Mouse (Mus musculus): Measurements from ENCODE around the gene Aldh3a1. TPM values are rescaled to one million over a fixed set of nuclear protein-coding genes. Genes with fewer than 3 reads are reported as not detected.
A peak's percentile ranks its signal among the peaks of the same experiment; 100 is the strongest.
"Not testable (repeated sequence)": the region's sequence is repeated elsewhere in the genome, so short reads cannot be mapped to it uniquely, and the experiment has no call there.

Gene Aldh3a1
- polyA plus RNA-seq, 1 experiment from 2014 or later = not detected

DNA sequence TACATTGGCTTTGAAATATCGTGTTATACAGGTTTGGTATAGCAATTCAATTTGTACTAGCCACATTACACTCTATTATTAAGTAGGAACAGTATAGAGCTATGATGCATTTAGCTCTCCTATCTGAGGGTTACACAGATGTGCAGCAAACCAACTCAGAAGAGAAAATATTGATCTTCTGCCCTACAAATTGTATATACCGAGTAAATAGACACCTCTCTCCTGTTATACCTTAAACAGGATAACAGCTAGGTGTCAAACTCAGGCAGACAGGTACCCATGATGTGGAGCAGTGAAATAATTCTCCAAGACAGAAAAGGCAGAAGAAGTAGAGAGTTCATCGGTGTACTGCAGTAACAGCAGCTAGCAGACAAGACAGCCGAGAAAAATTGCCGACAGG, 31.6 kb upstream of the Aldh3a1 start:
- 73% methylated on average over 5 of the region's 5 CpGs for WGBS
- H3K4me3 ChIP-seq = peak overlapping the region; percentile 99

DNA sequence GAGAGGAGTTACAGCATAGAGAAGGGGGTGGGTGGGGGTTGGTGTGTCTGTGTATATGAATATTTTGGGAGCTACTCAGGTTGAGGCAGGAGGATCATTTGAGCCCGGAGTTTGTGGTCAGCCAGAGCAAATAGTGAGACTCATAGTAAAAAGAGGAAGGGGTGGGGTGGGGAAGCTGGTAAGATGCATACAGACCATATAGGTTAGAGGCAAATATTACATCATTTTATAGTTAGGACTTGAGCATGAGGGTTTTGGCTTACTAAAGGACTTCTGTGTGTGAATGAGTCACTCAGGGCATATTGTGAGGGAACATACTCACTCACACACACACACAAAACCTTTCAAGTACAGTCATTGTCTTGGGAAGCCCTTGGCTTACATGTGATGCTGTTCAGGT, 31.0 kb upstream of the Aldh3a1 start:
- no peaks in the 10 kb centered on the region for H3K27me3 ChIP-seq (replicated peaks; ENCODE audit: low read depth, poor library complexity, severe bottlenecking)
- H3K9me3 ChIP-seq = no peaks in the 10 kb centered on the region
- 92% methylated on average over 1 of the region's 1 CpGs for WGBS
- H3K4me1 ChIP-seq = peaks cover 25% of the 10 kb centered on the region
- H3K4me3 ChIP-seq = no peak overlapping the region
- H3K36me3 ChIP-seq (replicated peaks) = peaks cover 13% of the 10 kb centered on the region
- 0 out of 2 replicates have a peak overlapping the region, but pooled peaks have one; percentile 99 for H3K27ac ChIP-seq (replicated peaks)
- no peak for DNase-seq (ENCODE audit: low spot score)

More for the DNA sequence above, 31.6 kb upstream of the Aldh3a1 start:
- peaks cover 26% of the 10 kb centered on the region for H3K4me1 ChIP-seq
- H3K27ac ChIP-seq (replicated peaks) = peak overlapping the region; percentile 99
- no peak for DNase-seq (ENCODE audit: low spot score)
- no peaks in the 10 kb centered on the region for H3K9me3 ChIP-seq
- no peaks in the 10 kb centered on the region for H3K27me3 ChIP-seq (replicated peaks; ENCODE audit: low read depth, poor library complexity, severe bottlenecking)
- H3K36me3 ChIP-seq (replicated peaks) = peaks cover 13% of the 10 kb centered on the region

DNA sequence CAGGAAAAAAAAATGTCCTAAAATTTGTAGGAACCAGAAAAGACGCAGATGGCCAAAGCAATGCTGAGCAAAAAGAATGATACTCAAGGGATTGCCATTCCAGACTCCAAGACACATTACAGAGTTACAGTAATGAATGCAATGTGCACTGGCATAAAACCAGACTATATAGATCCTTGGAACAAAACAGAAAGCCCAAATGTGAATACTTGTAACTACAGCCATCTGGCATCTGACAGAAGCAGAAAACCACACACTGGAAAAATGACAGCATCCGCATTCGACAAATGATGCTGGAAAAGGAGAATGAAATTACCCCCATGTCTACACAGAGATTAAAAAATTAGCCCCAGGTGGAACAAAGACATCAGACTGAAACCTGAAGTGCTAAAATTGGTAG, 27.0 kb upstream of the Aldh3a1 start:
- no peak overlapping the region for H3K27ac ChIP-seq (replicated peaks)
- 92% methylated on average over 3 of the region's 3 CpGs for WGBS
- no peaks in the 10 kb centered on the region for H3K9me3 ChIP-seq
- no peaks in the 10 kb centered on the region for H3K27me3 ChIP-seq (replicated peaks; ENCODE audit: low read depth, poor library complexity, severe bottlenecking)
- peaks cover 3% of the 10 kb centered on the region for H3K4me1 ChIP-seq
- no peak for DNase-seq (ENCODE audit: low spot score)
- H3K4me3 ChIP-seq = no peak overlapping the region
- H3K36me3 ChIP-seq (replicated peaks) = no peaks in the 10 kb centered on the region

DNA sequence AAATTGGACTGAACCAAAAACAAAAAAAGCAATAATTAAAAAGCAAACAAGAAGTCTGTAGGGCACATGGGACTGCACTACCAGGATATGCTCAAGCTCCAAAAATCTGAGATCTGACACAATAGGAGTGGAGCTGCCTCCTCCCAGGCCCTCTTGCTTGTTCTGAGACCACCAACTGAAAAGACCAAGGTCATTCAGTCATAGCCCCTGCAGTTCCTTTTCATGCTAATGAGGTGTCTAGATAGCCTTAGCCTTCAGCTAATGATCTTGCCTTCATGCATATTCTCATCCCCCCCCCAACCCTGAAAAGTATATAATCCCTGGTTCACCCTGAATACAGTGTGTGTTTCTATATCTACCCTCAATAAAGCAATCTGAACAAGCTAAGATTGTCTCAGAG, 25.7 kb upstream of the Aldh3a1 start:
- no peaks in the 10 kb centered on the region for H3K27me3 ChIP-seq (replicated peaks; ENCODE audit: low read depth, poor library complexity, severe bottlenecking)
- H3K36me3 ChIP-seq (replicated peaks) = no peaks in the 10 kb centered on the region
- no peak overlapping the region for H3K4me3 ChIP-seq
- H3K9me3 ChIP-seq = no peaks in the 10 kb centered on the region
- DNase-seq (ENCODE audit: low spot score) = no peak
- H3K27ac ChIP-seq (replicated peaks) = no peak overlapping the region
- no peaks in the 10 kb centered on the region for H3K4me1 ChIP-seq

DNA sequence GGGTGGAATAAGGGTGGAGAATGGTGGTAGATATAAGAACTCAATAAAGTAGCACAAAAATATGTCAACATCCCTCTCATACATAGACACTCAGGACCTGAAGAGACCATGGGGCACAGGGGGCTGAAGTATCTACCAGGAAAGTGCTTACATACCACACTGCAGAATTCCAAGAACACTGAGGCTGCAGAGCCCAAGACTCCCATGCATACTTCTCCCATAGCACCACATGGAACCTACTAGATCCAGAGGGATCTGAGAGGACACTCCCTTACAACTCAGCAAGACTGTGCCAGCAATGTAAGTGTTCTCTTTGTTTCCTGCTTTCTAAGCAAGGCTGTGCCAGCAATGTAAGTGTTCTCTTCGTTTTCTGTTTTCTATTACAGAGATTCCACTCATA, 23.5 kb upstream of the Aldh3a1 start:
- Histone ChIP-seq H3K4me1 (no peaks in the 10 kb centered on the region), H3K27me3 (replicated peaks; ENCODE audit: low read depth, poor library complexity, severe bottlenecking) (no peaks in the 10 kb centered on the region), H3K9me3 (no peaks in the 10 kb centered on the region), H3K27ac (replicated peaks) (no peak overlapping the region), H3K36me3 (replicated peaks) (no peaks in the 10 kb centered on the region), H3K4me3 (no peak overlapping the region)
- WGBS = 84% methylated on average over 1 of the region's 1 CpGs
- no peak for DNase-seq (ENCODE audit: low spot score)

DNA sequence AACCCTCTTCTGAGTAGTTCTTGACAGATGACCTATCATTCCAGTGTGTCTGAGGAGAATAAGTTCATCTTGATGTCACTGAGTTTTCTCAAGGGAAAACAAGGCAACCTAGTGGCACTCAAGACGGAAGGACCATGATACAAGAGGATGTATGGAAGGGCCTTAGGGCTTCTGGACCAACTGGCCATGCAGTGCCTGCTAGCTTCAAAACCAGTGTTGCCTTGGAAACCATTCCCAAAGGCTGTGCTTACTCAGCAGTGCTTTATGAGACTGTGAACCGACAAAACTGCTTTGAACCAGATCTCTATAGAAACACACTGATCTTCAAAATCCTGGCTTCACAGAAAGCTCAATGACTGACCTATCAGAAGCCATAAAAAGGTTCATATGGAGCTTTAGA, 16.6 kb upstream of the Aldh3a1 start:
- WGBS = 91% methylated on average over 2 of the region's 2 CpGs
- no peak for DNase-seq (ENCODE audit: low spot score)
- Histone ChIP-seq H3K27ac (replicated peaks) (no peak overlapping the region), H3K27me3 (replicated peaks; ENCODE audit: low read depth, poor library complexity, severe bottlenecking) (peaks cover 11% of the 10 kb centered on the region), H3K4me3 (no peak overlapping the region), H3K4me1 (no peaks in the 10 kb centered on the region), H3K36me3 (replicated peaks) (no peaks in the 10 kb centered on the region), H3K9me3 (no peaks in the 10 kb centered on the region)

DNA sequence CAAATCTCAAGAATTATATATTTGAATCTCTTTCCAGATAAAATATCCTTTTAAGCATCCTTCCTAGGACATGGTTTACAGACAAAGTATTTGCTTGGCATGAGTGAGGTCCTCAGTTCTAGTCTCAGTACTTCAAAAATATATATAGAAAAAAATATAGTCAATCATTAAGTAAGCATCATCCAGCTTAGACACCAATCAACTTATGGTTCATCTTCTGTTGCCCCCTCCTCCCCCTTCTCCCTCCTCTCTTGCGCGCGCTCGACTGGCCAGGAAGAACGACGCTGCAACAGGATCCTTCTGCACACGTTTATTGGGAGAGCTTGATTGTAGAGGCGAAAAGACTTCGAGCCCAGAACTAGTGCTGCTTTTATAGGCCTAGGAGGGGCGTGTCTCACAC, 15.2 kb upstream of the Aldh3a1 start:
- H3K4me3 ChIP-seq; DNase-seq (ENCODE audit: low spot score); H3K4me1 ChIP-seq; H3K9me3 ChIP-seq; H3K36me3 ChIP-seq (replicated peaks); H3K27ac ChIP-seq (replicated peaks): not testable (repeated sequence)
- peaks cover 11% of the 10 kb centered on the region for H3K27me3 ChIP-seq (replicated peaks; ENCODE audit: low read depth, poor library complexity, severe bottlenecking)
- WGBS = 94% methylated on average over 9 of the region's 10 CpGs

DNA sequence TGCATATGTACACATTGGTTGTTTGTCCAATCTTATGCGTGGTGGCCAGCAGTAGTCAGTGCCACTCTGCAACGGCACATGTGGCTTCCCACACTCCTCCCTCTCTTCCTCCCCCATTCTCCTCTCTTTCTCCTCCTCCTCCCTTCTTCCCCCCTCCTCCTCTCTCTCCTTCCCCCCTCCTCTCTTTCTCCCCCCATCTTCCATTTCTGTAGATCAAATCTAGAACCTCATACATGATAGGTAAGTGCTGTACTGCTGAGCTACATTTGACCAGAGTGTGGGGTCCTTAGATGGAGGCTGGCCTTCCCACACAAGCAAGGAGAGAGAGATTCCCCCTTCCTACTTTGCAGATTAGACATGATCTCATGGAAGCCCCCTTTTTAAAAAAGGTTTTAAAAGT, 14.6 kb upstream of the Aldh3a1 start:
- Histone ChIP-seq H3K27ac (replicated peaks) (no peak overlapping the region), H3K9me3 (no peaks in the 10 kb centered on the region), H3K4me1 (no peaks in the 10 kb centered on the region), H3K27me3 (replicated peaks; ENCODE audit: low read depth, poor library complexity, severe bottlenecking) (peaks cover 11% of the 10 kb centered on the region), H3K4me3 (no peak overlapping the region), H3K36me3 (replicated peaks) (no peaks in the 10 kb centered on the region)
- no peak for DNase-seq (ENCODE audit: low spot score)
- WGBS = 98% methylated on average over 2 of the region's 2 CpGs

DNA sequence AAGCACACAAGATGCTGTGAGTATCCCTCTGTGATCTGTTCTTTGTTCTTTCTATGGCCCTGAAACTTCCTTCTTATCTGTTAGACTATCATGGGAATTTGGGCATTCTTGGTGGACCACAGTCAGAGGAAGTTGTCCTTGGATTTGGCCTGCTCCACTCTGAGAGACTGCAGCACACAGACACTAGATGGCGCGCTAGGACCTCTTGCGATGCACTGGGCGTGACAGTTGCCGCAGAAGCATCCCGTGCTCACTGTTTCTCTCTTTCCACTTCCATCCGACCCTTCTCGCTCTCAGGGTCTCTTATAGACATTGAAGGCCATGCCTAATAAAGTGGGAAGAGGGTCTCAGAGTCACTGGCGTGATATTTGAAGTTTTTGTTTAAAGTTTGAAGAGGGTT, 13.9 kb upstream of the Aldh3a1 start:
- H3K27ac ChIP-seq (replicated peaks) = no peak overlapping the region
- H3K36me3 ChIP-seq (replicated peaks) = no peaks in the 10 kb centered on the region
- DNase-seq (ENCODE audit: low spot score) = peak; percentile 75
- no peaks in the 10 kb centered on the region for H3K4me1 ChIP-seq
- 15% methylated on average over 9 of the region's 9 CpGs for WGBS
- H3K4me3 ChIP-seq = no peak overlapping the region
- H3K27me3 ChIP-seq (replicated peaks; ENCODE audit: low read depth, poor library complexity, severe bottlenecking) = peaks cover 11% of the 10 kb centered on the region
- no peaks in the 10 kb centered on the region for H3K9me3 ChIP-seq

DNA sequence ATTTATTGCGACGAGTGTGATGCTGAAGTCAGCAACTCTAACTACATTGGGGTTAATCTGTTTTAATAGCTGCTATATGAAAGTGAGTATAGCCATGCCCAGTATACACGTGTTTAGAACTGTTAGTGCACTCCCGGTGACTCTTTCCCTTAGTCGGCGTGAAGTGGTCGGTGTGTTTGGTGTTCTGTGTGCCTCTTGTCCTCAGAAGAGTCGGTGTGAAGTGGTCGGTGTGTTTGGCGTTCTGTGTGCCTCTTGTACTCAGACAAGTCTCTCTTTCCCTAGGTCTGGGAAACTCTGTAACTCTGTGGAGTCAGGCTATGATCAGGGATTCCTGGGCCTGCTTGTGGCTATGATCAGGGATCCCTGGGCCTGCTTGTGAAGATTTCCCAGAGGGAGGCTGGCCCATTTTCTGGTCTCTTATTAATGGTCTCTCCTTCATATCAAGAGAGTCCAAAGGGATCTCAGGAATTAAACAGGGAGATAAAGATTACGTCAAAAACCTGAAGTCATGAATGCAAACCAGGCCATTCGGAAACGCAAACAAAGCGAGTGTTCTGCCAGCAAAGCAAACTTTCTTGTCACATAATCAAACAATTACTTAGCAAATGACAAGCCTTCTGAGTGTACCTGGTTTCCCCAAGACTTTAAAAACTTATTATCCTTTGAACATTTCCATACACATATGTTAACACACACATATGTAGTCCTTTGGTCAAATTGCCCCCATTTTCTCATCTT, 10.6 kb upstream of the Aldh3a1 start:
- Histone ChIP-seq H3K27ac (replicated peaks) (no peak overlapping the region), H3K9me3 (no peaks in the 10 kb centered on the region), H3K36me3 (replicated peaks) (no peaks in the 10 kb centered on the region), H3K4me3 (no peak overlapping the region), H3K4me1 (no peaks in the 10 kb centered on the region), H3K27me3 (replicated peaks; ENCODE audit: low read depth, poor library complexity, severe bottlenecking) (peaks cover 11% of the 10 kb centered on the region)
- DNase-seq (ENCODE audit: low spot score) = no peak
- 84% methylated on average over 14 of the region's 14 CpGs for WGBS

DNA sequence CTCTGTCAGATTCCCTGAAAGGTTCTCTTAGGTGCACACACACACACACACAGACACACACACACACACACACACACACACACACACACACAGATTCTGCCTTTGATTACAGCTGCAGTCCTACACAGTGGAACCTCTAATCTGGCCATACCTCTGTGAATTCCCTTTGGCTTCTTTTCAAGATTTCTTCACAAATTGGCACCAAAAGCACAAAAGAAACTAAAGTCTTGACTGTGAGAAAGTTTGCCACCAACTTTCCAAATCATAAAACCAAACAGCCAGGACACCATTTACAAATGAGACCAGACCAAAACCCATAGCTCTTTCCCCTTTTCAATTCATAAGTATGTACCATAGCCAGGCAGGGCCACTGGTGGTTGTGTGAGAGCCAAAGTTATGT, 9.4 kb upstream of the Aldh3a1 start:
- Histone ChIP-seq H3K27me3 (replicated peaks; ENCODE audit: low read depth, poor library complexity, severe bottlenecking) (peaks cover 11% of the 10 kb centered on the region), H3K9me3 (no peaks in the 10 kb centered on the region), H3K4me1 (no peaks in the 10 kb centered on the region), H3K4me3 (no peak overlapping the region), H3K36me3 (replicated peaks) (no peaks in the 10 kb centered on the region), H3K27ac (replicated peaks) (no peak overlapping the region)
- no peak for DNase-seq (ENCODE audit: low spot score)

DNA sequence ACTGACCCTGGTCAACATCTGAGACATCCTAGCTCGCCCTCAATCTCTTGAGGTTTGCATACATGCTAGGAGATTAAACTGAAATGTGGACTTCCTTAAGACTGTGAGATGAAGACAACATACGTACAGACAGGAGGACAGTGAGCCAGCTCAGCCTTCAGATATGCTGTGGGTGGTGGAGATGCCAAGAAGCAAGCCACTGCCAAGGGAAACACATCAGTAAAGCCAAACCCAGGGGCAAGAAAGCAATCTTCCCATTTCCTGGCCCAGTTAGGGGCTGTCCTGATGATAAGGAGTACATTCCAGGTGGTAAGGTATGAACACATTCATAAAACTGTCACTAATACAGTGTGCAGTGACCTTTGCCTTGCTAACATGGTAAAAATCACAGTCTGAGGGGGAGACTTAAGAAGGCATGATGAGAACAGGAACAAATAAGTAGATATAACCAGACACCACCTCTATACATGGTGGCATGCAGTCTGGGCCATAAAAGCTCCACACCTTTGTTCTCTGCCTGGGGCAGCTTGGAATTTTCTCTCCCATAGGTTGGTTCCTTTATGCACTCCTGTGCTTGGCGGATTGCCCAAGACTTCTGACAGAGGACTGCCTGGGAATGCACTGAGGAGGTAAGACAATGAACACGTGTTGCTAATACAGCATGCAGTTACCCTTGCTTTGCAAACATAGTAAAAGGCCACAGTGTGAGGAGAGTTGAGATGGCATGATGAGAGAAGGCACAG, 7.5 kb upstream of the Aldh3a1 start:
- 80% methylated on average over 4 of the region's 4 CpGs for WGBS
- H3K27me3 ChIP-seq (replicated peaks; ENCODE audit: low read depth, poor library complexity, severe bottlenecking) = no peaks in the 10 kb centered on the region

DNA sequence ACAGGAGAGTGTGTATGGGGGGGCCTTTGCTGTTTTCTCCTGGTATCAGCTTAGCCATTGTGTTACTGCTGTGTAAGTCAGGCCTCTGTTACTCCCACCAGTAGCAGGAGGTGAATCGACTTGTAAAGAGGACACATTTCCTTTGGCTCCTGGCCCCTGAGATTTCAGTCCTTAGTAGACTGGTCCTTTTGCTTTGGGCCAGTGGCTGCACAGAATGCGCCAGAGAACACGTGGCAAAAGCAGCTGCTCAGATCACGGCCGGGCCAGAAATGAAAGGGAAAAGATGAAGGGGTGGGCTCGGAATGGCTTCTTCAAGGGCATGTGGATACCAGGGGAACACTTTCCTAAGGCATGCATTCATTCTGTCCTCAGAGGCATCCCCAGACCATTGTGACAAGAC, 5.2 kb upstream of the Aldh3a1 start:
- H3K4me1 ChIP-seq = 0 out of 2 replicates have a peak, but pooled peaks cover 1% of the 10 kb centered on the region
- H3K27ac ChIP-seq (replicated peaks) = no peak overlapping the region
- H3K36me3 ChIP-seq (replicated peaks) = no peaks in the 10 kb centered on the region
- no peaks in the 10 kb centered on the region for H3K27me3 ChIP-seq (replicated peaks; ENCODE audit: low read depth, poor library complexity, severe bottlenecking)
- WGBS = 83% methylated on average over 6 of the region's 6 CpGs
- no peak overlapping the region for H3K4me3 ChIP-seq
- no peaks in the 10 kb centered on the region for H3K9me3 ChIP-seq
- DNase-seq (ENCODE audit: low spot score) = no peak

More for the DNA sequence above, 7.5 kb upstream of the Aldh3a1 start:
- H3K4me1 ChIP-seq = no peaks in the 10 kb centered on the region
- H3K4me3 ChIP-seq = no peak overlapping the region
- H3K9me3 ChIP-seq = no peaks in the 10 kb centered on the region
- no peak overlapping the region for H3K27ac ChIP-seq (replicated peaks)
- no peak for DNase-seq (ENCODE audit: low spot score)
- H3K36me3 ChIP-seq (replicated peaks) = no peaks in the 10 kb centered on the region

All from embryonic facial prominence, embryonic 10.5 days (tissue).